Mouse (Mus musculus) heart, embryonic 14.5 days (tissue): Measurements from ENCODE around the gene Olfr749. TPM values are rescaled to one million over a fixed set of nuclear protein-coding genes. Genes with fewer than 3 reads are reported as not detected.
"Not testable (repeated sequence)": the region's sequence is repeated elsewhere in the genome, so short reads cannot be mapped to it uniquely, and the experiment has no call there.

ENCODE experiments used
- ATAC-seq: fragments of 200-750 bp; cut with Nextera tagmentation; 2 replicates; pipeline ENCODE4 v1.8.0; 2017; ENCODE audit warnings: low read depth, moderate TSS enrichment; ENCODE audit not compliant: insufficient number of reproducible peaks, insufficient read depth, low FRiP score
- H3K27ac ChIP-seq, 2 experiments: fragments of 200-500 bp in 1 of 2; fragments of 300-500 bp in 1 of 2; sonication (generic) in 1 of 2; replicated peaks in 1 of 2; 2 replicates each; pipeline ENCODE4 v1.5.1; 2012 to 2014; ENCODE audit warnings: low read depth in 2 of 2, low read length in 2 of 2, control low read depth in 1 of 2, mild to moderate bottlenecking in 1 of 2, mixed read lengths in 1 of 2; ENCODE audit not compliant: control insufficient read depth in 1 of 2, insufficient read depth in 1 of 2
- H3K27me3 ChIP-seq: fragments of 300-500 bp; sonication (generic); 2 replicates; pipeline ENCODE4 v1.6.1; 2014; ENCODE audit warnings: mild to moderate bottlenecking, low read length, control low read depth; ENCODE audit not compliant: control insufficient read depth, insufficient read depth
- H3K36me3 ChIP-seq: fragments of 300-500 bp; sonication (generic); 2 replicates; pipeline ENCODE4 v1.6.1; 2014; ENCODE audit warnings: mild to moderate bottlenecking, control low read depth, low read length, mixed read lengths; ENCODE audit not compliant: control insufficient read depth, insufficient read depth
- H3K4me1 ChIP-seq, 2 experiments: fragments of 200-500 bp in 1 of 2; fragments of 300-500 bp in 1 of 2; sonication (generic) in 1 of 2; 2 replicates each; pipeline ENCODE4 v1.6.1; 2012 to 2014; ENCODE audit warnings: low read length in 2 of 2, control low read depth in 1 of 2, mixed read lengths in 1 of 2; ENCODE audit not compliant: control insufficient read depth in 2 of 2, insufficient read depth in 2 of 2
- H3K4me2 ChIP-seq: fragments of 300-500 bp; sonication (generic); 2 replicates; pipeline ENCODE4 v1.6.1; 2014; ENCODE audit warnings: mild to moderate bottlenecking, low read length
- H3K4me3 ChIP-seq, 2 experiments: fragments of 200-500 bp in 1 of 2; fragments of 300-500 bp in 1 of 2; sonication (generic) in 1 of 2; 2 replicates each; pipeline ENCODE4 v1.5.1; 2012 to 2014; ENCODE audit warnings: low read length in 2 of 2, mild to moderate bottlenecking in 2 of 2, control low read depth in 1 of 2, low read depth in 1 of 2, moderate library complexity in 1 of 2; ENCODE audit not compliant: control insufficient read depth in 1 of 2, insufficient read depth in 1 of 2
- H3K9ac ChIP-seq: fragments of 300-500 bp; sonication (generic); 2 replicates; pipeline ENCODE4 v1.6.1; 2014; ENCODE audit warnings: mild to moderate bottlenecking, low read length
- H3K9me3 ChIP-seq: fragments of 300-500 bp; sonication (generic); 2 replicates; pipeline ENCODE4 v1.6.1; 2016; ENCODE audit warnings: low read length, control low read depth; ENCODE audit not compliant: control insufficient read depth
- WGBS: fragments of 180-500 bp; shearing (Covaris S2); extraction: QIAGEN DNeasy Blood & Tissue Kit; methylation state at CpG from one replicate; pipeline ENCODE4 v1.1.7; 2014; 5-methylcytosine and 5-hydroxymethylcytosine counted together
- polyA plus RNA-seq: library from polyadenylated mRNA; unstranded; fragments of >200 nt; fragmentation: Nextera tagmentation; extraction: Ambion mirVana; gene quantifications from 2 replicates; pipeline ENCODE4 v1.2.1, GENCODE M21; 2014

The Olfr749 gene
- polyA plus RNA-seq, 1 experiment from 2014 or later: not detected

DNA sequence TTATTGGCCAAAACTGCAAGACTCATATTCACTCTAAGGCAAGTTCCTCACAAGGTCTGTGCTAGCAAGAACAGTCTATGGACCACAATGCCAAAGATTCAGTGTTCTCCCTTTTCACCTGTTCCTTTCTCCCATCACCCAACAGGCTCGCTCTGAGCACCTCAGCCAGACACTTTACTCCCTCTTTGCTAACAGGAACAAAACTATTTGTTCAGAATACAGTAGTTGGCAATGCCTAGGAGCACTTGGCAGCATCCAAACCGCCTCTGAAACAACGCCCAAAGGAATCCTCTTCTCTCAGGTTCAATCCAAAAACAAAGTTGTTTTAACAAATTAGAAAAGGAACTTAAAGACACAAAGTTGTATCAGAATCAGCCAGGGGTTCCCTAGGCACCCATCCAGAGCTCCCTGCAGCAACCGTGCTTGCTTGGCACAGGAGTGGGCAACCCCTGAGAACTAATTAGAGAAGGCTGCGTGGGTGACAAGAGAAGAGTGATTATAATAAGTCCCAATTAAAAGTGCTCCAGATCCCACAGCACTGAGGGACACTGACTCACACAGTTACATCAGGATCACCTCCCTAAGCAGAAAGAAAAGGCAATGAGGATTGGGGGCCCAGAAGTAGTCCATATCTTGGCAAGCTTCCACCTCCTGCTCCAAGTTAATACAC, 13.7 kb upstream of the Olfr749 start:
- Histone ChIP-seq H3K27me3 (no peaks in the 10 kb centered on the region), H3K27ac (no peak overlapping the region), H3K4me3 (no peak overlapping the region), H3K4me1 (no peaks in the 10 kb centered on the region), H3K9ac (no peak overlapping the region), H3K36me3 (peaks cover 7% of the 10 kb centered on the region), H3K4me2 (no peak overlapping the region), H3K9me3 (no peaks in the 10 kb centered on the region)
- 73% methylated on average over 5 of the region's 5 CpGs for WGBS
- no peak for ATAC-seq

DNA sequence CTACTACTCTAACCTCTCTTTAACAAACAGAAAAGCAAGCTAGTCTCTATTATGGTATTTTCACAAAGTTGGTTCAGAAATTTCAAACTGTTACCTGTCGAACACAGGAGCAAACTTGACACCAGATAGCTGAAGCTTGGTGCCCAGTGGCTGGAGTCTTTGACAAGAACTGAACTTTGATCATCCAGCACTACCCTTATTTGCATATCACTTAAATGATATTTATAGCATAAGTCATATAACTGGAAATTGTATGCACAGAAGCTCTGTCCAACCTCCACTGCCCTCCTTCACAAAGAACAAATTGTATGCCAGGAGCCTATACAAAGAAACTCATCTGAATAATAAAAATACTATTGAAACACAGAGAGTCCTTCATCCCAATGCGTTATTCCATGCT, 3.3 kb downstream of the Olfr749 start:
- 63% methylated on average over 2 of the region's 2 CpGs for WGBS
- Histone ChIP-seq H3K4me2 (no peak overlapping the region), H3K36me3 (no peaks in the 10 kb centered on the region)

DNA sequence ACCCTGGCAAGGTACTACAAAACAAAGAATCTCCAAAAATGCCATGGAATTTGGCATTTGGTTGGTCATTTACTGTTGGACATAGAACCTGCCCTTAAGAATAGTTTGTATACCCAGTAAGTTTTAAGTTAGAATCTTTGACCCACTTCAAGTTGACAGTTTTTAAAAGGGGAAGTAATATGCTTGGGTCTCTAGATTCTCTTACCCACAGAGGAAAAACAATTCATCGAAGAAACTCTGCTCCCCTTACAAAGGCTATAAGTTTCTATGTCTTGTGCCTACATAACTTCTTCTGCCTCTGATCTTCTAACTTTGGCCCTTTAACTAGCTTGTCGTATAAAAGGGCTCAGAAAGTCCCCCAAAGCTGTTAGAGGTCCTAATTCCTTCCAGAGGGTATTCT, 4.6 kb downstream of the Olfr749 start:
- Histone ChIP-seq H3K27ac (no peak overlapping the region), H3K4me3 (no peak overlapping the region), H3K9me3 (no peaks in the 10 kb centered on the region), H3K4me1 (no peaks in the 10 kb centered on the region), H3K36me3 (no peaks in the 10 kb centered on the region), H3K9ac (no peak overlapping the region), H3K27me3 (no peaks in the 10 kb centered on the region), H3K4me2 (no peak overlapping the region)
- no peak for ATAC-seq
- 59% methylated on average over 2 of the region's 2 CpGs for WGBS

More for the DNA sequence above, 3.3 kb downstream of the Olfr749 start:
- H3K27ac ChIP-seq: no peak overlapping the region
- no peaks in the 10 kb centered on the region for H3K4me1 ChIP-seq
- H3K9ac ChIP-seq: no peak overlapping the region
- H3K27me3 ChIP-seq: no peaks in the 10 kb centered on the region
- ATAC-seq: no peak
- no peaks in the 10 kb centered on the region for H3K9me3 ChIP-seq
- H3K4me3 ChIP-seq: no peak overlapping the region

DNA sequence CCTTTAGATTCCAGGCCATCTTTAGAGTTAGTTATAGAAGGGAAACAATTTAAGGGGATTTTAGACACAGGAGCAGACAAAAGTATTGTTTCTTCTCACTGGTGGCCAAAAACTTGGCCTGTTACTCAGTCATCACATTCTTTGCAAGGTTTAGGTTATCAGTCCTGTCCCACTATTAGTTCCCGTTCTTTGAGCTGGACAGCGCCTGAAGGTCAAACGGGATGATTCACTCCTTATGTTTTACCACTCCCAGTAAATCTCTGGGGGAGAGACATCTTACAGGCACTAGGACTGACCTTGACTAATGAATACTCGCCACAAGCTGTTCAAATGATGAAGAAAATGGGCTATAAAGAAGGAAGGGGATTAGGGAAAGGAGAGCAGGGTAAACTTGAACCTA, 22.5 kb downstream of the Olfr749 start:
- peaks cover 11% of the 10 kb centered on the region; the same call in 1 of the 2 replicates for H3K9me3 ChIP-seq
- not testable (repeated sequence) for H3K4me1 ChIP-seq, H3K4me2 ChIP-seq, H3K4me3 ChIP-seq, H3K27me3 ChIP-seq, ATAC-seq, H3K9ac ChIP-seq, H3K27ac ChIP-seq, H3K36me3 ChIP-seq
- 87% methylated on average over 3 of the region's 4 CpGs for WGBS

DNA sequence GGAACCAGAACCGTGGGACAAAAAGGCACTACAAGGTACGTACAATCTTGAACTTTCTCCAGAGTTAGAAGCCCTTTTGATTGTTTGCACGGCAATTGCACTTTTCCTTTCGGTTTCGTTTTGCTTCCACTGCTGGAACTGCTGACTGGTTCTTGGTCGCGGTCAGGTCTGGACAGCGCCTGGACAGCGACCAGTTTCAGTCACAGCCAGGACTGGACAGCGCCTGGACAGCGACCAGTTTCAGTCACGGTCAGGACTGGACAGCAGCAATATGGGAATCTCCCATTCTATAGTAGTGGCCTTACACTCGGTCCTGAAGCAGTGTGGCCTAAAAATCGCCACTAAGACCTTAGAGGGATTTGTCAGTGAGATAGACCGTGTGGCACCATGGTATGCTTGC, 25.0 kb downstream of the Olfr749 start:
- H3K27ac ChIP-seq, H3K4me1 ChIP-seq, ATAC-seq, H3K27me3 ChIP-seq, H3K36me3 ChIP-seq, H3K9ac ChIP-seq, H3K4me3 ChIP-seq, H3K4me2 ChIP-seq: not testable (repeated sequence)
- WGBS: 85% methylated on average over 15 of the region's 15 CpGs
- H3K9me3 ChIP-seq: peaks cover 21% of the 10 kb centered on the region; the same call in 1 of the 2 replicates

DNA sequence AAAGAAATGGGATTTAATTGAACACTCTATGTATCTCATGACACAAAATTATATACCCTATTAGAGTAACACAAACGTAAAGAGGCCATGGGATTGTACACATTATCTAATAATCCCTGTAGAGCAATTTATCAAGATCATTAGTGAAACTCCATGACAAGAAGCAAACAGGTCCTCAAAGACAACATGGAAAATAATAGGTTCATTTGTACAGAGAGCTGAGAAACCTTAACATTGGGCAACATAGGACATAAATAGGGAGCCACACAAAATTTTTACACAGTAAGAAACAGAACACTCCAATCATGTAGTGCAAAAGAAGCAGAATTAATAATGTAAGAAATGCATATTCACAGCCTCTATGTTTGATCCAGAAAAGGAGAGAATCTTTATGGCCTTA, 37.8 kb downstream of the Olfr749 start, which contains the start of gene Olfr748:
Olfr748 (plus strand) TSS at position 301 of the 400 bp plus-strand sequence.
- 61% methylated on average over 1 of the region's 1 CpGs for WGBS
- H3K9me3 ChIP-seq: 0 out of 2 replicates have a peak, but pooled peaks cover 2% of the 10 kb centered on the region
- H3K4me1 ChIP-seq: no peaks in the 10 kb centered on the region
- no peaks in the 10 kb centered on the region for H3K27me3 ChIP-seq
- H3K36me3 ChIP-seq: no peaks in the 10 kb centered on the region
- no peak within 1 kb of the TSS for H3K4me2 ChIP-seq
- no peak within 1 kb of the TSS for H3K27ac ChIP-seq
- no peak within 1 kb of the TSS for H3K4me3 ChIP-seq
- ATAC-seq: no peak
- no peak within 1 kb of the TSS for H3K9ac ChIP-seq

DNA sequence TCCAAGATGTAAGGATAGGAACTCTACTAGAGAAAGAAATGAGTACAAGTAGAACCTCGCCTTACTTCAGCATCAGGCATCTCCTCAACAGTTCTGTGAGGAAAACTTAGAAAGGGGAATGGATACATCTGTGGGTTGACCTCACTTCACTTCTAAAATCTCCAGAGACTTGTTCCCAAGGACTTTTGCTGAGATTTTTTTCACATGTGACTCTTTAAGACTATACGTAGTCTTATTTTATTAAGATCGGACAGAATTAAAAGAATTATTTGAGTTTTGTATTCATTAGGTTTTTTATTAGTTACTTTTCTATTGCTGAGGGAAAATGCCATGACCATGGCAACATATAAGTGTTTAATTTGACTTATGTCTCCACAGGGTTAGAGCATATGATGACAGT, 51.8 kb downstream of the Olfr749 start, which contains the start of gene Olfr747:
Olfr747 (minus strand) TSS at position 101 of the 400 bp plus-strand sequence.
- Histone ChIP-seq H3K4me3 (no peak within 1 kb of the TSS), H3K27me3 (no peaks in the 10 kb centered on the region), H3K9me3 (no peaks in the 10 kb centered on the region), H3K36me3 (no peaks in the 10 kb centered on the region), H3K9ac (no peak within 1 kb of the TSS), H3K4me2 (no peak within 1 kb of the TSS), H3K4me1 (no peaks in the 10 kb centered on the region), H3K27ac (no peak within 1 kb of the TSS)
- no peak for ATAC-seq
- 78% methylated on average over 3 of the region's 3 CpGs for WGBS
